Mouse (Mus musculus): ENCODE results near the gene Tprn.

Gene Tprn

DNA sequence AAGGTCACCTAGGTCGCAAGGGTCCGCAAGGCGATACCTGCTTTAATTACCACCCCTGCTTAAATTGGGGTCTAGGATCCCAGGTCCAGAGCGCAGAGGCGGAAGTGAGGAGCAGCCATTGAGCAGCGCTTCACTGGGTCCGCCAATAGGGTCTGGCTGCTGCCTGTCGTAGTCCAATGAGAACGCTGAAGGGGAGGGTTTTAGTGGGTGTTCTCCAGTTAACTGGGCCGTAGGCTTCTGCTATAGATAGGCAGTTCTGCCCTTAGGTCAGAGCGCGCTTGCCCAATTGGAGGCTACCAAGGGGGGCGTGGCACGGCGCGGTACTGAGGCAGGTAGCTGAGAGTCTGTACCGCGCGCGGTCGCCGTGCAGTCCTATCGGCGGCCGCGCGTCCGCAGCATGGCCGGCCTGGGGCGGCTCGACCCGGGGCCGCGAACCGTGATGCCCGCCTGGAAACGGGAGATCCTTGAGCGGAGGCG is at the start of gene Tprn:
Tprn (plus strand) TSS at position 328 of the 477 bp plus-strand sequence.
- DNase-seq: peak; percentile 90 to 94

DNA sequence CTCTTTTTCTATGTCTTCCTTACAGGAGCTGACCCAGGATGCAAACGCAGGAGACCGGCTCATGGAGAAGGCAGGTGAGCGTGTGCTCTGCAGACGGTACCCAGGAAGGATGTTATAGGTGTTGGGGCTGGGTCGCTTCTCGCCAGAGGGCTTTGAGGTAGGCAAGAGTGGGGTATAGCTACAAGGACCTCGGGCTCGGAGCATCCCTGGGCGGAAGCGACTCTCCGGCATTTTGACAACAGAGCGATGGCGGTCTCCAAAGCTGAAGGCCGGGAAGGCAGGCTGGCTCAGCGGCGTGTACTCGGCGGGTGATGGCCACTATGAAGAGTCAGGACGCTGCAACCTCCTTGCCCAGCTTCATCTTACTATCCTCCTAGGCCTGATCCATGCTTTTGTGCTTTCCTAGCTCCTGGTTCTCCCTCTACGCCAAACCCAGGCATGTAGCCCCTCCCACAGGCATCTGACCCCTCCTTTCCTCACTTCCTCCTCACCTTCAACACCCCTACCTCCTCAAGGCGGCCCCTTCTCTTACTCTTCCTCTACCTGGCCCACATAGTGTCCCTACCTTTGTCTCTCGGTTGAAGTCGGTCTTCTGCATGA is 49.1 kb upstream of the Tprn start:
- DNase-seq: no peak

DNA sequence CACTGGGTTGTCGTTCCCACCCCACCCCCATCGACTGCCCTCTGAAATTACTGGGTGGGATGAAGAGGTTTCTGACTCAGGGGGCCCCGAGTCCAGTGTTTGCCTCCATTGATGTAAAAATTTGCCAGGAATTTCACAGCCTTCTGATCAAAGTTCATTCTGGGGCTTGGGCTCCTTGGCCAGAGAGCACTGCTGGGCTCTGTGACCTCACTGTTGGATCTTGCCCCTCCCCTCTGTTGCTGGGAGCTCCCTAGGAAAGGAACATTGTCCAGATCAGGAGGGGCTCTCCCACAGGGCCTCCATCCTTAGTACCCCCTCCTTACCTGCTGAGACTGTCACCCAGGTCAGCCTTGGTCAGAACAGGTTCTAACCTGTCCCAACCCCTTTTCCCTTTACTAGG is 48.0 kb upstream of the Tprn start, which contains the start of gene Stpg3:
Stpg3 (minus strand) TSS at position 194 of the 400 bp plus-strand sequence.
- no peak for DNase-seq

DNA sequence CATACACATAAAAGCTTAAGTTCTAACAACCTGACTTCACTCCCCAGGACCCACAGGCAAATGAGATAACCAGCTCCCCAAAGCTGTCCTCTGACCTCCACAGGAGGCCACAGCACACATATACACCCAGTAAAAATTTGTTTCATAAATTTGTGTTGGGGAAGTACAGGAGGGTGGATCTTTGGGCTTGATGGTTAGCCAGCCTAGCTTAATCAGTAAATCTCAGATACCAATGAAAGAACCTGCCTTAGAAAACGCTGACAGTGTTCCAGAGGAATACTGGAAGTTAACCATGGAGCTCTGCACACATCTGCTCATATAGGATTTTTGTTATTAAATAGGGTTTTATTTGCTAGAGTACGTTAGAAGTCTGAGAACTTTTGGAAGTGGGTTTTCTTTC is 44.8 kb upstream of the Tprn start:
- DNase-seq: no peak

DNA sequence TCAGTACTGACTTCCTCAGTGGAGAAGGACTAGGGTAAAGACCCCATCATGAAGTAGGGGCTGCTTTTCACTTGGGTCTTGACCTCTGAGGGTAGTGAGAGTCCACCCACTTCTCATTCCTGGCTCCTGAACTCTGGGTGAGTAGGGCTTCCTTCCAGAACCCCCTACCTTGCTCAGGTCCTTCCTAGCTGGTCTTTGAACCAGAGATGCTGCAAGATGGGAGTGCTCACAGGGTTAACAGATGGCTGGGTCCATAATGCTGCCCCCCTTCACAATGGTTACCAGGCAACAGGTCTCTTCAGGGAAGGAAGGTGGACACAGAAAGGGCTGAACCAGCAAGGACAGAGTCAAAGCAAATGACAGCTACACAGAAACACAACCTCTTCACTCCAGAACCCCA is 44.0 kb upstream of the Tprn start, which contains the start of gene Fam166a:
Fam166a (plus strand) TSS at position 301 of the 400 bp plus-strand sequence.
- DNase-seq: no peak

DNA sequence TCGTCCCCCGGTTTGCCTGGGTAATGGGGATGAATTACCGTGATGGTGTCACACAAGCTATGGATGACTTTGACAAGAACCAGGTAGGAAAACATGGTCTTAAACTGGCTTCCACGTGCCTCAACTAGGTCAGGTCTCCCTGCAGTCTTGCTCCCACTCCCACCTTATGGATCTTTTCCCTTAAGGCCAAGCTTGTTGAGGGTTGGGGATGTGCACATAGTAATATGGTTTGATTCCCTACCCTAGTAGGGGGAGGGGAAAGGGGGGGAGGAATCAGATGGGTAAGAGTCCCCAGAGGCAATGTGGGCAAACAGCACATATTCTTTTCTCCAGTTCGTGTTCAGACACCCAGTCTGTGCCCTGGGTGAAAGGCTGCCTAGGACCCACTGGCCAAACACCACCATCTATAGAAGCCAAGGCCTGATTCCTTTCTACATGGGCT is 41.1 kb upstream of the Tprn start:
- no peak for DNase-seq

DNA sequence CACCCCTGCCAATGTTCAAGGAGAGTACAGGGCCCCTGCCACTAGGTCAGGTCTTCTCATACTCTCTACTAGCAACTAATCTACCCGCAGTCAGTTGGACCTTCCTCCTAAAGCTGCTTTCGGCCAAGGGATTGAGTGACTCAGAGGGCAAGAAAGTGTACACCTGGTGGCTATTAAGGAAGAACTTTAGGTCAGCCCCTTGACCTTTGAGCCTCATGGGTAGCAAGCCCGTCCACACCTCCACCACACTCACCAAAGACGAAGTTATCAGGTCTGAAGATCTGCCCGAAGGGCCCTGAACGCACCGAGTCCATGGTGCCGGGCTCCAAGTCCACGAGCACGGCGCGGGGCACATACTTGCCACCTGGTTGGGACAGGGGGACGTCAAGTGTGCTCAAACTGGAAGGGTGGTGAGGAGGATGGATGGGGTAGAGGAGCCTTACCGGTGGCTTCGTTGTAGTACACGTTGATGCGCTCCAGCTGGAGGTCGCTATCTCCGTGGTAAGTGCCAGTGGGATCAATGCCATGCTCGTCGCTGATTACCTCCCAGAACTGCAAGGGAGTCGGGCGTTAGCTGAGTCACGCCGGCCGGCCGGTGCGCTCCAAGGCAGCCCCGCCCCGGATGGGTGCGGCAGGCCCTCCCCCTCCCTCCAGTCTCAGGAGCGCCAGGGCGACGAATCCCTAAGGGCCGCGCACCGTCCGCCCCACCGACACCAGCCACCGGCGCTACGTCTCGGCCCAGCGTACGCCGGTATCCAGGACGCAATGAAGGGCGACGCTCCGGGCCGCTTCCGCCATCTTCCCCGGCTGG is 38.5 kb upstream of the Tprn start:
- DNase-seq: peak in 1 of 2 experiments; percentile 79

DNA sequence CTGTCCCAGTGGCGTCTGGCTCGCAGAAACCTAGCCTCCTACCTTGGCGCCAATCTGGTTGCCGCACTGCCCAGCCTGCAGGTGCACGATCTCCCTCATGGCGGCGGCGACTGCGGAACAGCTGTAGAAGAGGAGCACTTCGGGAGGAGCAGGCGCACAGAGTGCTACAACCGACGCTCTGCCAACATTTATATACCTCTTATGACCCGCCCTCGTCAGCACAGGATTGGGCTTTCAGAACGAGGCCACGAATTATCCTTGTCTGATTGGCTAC is 38.0 kb upstream of the Tprn start, which contains the start of gene Tubb4b:
Tubb4b (minus strand) TSS at position 211 of the 274 bp plus-strand sequence.
- no peak for DNase-seq

DNA sequence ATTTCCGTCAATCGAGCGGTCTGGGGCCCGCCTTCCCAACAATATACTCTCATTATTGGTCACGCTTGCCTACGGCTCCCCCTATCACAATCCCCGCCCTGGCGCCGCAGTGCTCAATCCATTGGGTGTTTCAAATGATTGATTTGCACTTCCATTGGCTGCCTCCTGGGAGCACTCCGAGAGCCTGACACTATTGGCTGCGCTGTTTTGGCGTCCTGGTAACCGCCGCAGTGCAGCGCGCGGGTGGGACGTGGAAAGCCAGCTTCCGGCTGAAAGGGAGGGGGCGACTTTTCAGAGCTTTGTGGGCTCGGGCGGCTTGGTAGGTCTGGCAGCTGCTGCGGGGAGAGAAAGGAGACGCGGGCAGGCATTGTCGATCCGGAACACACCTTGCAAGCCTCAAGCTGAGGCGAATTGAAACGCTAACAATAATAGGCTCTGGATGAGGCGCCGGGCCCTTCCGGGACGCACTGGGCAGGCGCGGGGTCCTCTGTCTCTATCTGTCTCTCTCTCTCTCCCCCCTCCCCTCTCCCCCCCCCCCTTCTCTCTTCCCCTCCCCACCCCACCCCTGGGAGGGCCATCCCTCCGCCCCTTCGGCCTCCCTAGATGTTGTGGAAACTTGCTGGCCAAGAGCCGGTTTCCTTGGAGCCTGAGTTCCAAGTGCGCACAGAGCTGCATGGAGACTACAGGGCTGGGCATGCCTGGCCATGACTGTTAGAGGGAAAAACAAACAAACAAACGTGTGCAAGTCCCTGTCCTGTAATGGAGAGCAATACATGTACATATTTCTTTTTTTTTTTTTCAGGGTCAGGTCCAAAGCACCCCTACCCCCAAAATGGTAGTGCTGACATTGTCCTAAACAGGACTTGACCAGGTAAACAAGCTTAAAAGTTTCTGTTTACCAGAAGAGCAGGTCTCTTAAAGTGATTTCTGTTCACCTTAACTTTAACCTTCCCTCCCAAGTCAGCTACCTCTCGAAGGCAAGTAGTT is 37.4 kb upstream of the Tprn start:
- peak; percentile 94 to 97 for DNase-seq

DNA sequence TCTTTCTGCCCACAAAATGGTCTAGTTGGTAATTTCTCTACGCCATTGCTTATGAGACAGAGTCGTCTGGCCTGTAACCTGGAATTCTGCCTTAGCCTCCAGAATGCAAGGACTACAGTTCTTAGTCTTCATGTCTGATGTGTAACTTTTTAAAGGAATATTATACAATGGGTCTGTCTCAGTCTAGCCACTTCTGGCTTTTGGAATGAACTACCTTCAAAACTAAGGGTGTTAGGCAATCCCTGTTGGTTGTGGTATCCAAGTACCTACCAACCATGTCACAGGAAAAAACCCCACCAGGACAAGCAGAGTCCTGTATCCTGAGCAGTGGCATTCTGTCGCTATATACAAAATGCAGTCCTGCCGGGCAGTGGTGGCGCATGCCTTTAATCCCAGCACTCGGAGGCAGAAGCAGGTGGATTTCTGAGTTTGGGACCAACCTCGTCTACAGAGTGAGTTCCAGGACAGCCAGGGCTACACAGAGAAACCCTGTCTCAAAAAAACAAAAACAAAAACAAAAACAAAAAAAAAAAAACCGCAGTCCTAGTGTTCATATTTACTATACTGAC is 36.5 kb upstream of the Tprn start:
- no peak for DNase-seq

DNA sequence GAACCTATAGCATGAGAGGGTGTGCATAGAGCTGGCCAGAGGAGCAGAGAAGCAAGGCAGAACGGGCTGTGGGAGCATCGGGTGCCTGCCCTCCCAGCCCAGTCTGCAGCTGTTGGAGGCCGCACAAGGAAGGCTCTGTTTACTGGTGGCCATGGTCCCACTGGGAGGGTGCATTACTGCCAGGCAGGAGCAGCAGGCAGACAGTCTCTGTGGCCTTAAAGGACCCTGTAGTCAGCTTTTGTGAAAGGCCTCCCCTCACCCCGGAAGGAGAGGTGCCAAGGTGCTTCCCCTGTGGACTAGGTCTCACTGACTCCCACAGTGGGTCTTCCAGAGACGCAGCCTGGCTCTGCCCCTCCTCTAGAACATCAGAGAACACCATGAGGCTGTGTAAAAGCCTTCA is 35.6 kb upstream of the Tprn start:
- no peak for DNase-seq

DNA sequence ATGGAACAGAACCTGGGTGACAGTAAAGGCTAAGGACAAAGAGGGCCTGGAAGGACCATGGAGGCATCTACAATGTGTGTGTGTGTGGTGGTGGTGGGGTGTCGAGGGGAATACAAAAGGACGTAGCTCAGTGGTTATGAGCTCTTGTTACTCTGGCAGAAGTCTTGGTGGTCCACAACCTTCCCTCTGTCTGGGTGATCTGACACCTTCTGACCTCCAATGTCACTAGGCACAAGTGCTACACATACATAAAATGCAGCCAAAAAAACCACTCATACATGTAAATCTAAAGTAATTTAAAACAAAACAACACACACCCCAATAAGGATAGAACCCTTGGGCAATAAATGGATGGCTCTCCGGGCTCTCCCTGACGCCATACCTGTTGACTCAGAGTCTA is 35.0 kb upstream of the Tprn start:
- DNase-seq: no peak

DNA sequence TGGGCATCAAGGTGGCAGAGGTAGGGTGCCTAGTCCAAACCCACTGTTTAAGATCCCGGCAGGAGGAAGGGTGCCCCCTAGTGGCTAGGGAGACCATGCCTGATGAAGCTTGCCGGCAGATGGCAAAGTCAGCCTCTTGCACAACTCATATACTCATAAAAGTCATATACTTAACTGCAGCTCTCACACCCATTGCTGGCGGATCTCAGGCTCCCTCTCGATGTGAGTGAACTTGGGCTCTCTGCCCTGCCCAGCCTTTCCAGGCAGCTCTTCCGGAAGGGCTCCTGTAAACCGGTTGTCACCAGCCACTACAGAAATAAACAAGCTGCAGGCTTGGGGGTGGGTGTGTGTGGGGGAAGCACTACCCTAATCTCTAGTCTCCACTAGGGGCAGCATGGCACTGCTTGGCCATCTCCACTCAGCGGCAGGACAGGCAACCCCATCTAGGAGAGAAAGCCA is 34.0 kb upstream of the Tprn start:
- DNase-seq: peak; percentile 91

DNA sequence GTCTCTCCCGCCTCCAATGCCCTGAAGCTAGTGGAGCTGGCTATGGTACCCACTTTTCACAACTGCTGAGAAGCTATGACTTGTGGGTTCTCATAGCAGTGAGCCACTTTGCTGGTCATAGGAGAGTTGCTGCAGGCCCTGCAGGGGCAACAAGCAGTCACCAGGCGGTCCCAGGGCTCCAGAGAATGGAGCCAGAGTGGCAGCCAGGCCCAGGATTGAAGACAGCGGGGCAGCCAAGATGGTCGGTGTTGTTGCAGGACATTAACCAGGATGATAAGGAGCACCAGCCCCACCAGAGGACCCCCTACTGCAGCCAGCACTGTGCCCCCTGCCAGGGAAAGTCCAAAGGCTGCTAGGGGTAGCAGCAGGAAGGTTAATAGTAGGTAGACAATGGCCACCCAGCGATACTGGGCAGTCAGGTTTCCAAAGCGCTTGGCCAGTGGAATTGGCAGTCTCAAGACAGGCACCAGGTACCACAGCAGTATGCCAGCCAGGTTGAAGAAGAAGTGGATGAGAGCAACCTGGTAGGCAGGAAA is 33.4 kb upstream of the Tprn start:
- DNase-seq: no peak

DNA sequence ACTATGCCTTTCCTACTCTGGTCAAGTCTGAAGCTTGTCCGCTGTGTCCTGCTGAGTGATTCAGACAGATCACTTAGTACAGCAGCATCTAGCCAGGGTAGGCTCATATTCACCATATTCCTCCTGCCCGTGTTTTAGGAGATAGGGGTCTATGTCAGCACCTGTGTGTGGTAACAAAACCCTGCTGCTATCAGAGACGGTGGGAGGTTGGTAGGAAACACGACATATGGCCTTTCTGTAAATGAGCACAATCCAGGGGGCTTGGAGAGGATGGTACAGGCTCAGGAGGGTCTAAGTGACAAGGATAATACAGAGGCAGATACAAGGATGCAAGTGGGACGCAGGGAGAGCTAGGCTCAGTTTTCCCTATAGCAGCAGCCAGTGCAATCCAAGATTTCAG is 32.8 kb upstream of the Tprn start:
- no peak for DNase-seq

DNA sequence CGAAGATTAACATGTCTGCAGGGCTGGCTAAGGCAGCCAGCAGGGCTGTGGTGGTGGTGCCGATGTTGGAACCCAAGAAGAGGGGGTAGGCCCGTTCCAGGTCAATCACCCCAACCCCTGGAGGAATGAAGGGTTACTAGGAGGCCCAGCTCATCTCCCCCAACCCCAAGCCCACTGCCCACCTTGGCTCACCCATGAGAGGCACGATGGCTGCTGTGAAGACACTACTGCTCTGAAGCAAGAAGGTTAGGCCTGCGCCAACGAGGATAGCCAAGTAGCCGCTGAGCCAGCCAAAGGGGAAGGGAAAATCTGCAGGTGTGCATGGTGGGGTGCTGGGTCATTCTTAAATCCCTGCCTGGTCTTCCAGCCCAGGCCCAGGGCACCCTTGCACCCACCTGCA is 31.8 kb upstream of the Tprn start:
- DNase-seq: no peak

DNA sequence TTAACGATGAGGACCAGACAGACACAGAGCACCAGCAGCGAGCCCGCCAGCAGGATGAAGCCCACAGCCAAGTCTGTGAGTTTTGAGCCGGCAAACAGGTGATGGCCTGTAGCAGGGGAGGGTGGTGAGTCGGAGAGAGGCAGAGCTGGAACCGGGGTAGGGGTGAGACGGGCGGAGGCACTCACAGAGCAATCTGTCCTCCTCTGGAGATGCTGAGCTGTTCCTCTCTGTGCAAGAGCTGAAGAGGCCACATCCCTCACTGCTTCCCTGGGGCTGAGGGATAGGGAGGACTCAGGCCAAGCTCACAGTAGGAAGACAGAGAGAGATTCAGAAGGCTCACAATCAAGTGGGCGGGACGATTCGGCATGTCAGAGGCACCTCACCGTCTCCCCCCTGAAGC is 31.4 kb upstream of the Tprn start:
- no peak for DNase-seq

DNA sequence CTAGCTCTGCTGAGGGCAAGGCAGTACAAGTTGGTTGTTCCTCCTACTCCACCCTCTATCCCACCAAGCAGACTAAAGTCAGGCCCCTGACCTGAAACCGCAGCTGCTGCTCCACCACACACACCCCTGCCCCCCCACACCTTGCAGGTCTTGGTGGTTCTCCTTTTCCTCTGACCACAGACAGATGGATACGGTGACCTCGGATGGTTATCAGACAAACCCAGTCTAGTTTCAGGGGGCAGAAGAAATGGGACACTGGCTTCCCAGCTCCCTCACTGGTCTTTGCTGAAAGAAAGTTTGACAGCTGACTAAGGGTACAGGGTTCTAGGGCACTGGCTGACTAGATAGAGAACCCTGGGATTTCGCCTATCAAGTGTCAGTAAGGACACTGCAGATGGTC is 29.0 kb upstream of the Tprn start:
- DNase-seq: peak; percentile 20 to 22

DNA sequence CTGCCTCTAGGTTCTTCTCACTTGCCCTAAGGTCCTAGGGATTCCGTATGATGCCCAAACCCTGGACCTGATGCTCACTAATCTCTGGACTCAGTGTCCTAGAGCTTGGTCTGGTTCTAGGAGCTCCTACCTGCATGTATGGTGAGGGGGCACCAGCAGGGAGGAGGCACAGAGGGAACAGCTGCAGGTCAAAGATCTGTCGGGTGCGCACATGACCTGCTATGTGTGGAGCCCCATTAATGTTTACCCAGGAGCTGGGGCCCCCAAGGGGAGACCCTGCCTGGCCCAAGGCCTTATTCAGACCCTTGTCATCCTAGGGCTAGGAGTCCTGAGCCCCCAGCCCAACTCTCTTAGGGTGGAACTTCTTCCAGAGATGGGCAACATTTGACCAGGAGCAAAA is 28.4 kb upstream of the Tprn start, which contains the start of gene Slc34a3:
Slc34a3 (minus strand) TSS at position 315 of the 400 bp plus-strand sequence.
- DNase-seq: no peak

DNA sequence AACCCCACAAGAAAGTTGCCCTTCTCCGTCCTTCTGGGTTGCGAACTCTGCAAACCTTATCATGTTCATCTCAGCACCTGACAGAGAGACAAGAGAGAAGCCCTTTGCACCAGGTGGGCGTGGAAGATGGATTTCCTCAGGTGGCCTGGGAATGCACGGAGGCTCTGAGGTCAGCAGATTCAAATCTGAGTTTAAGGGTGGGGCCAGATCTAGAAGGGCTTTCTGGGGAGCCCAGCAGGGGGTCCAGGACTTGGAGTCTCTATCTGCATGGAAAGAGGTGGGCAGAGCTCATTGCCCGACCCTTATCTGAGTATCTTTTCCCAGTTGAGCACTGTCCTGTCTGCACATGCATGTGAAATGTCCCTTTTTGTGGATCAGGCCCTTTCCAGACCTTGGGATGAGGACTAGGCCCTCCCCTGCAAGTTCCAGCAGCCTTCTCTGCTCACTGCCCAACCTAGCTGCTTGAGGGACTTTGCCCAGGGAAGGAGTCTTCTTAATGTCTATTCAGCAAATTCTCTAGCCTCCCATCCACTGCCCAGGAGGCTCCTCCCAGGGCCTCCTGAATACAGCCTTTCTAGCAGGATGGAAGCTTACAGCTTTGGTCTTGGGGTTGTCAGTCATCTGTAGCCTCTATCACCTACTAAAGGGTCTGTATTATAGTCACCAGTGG is 27.7 kb upstream of the Tprn start:
- DNase-seq: no peak

DNA sequence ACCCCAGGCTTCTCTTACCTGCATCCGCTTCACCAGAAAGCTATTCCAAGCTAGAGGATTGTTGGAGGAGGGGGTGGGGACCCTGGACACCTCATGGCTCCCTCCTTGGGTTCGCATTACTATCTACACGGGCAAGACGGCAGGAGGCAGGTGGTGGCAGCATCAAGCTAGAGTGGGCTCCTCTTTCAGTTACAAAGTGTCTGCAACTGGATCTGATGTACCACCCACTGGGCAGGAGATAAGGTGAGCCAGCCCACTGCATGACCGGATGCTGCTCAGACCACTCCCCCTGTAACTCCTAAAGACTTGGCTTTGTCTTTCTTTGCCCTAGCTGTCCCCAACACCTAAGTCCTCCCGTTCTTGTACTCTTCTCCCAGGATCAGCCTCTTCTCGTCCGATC is 25.8 kb upstream of the Tprn start, which contains the start of gene Rnf224:
Rnf224 (minus strand) TSS at position 174 of the 400 bp plus-strand sequence.
- DNase-seq: no peak

DNA sequence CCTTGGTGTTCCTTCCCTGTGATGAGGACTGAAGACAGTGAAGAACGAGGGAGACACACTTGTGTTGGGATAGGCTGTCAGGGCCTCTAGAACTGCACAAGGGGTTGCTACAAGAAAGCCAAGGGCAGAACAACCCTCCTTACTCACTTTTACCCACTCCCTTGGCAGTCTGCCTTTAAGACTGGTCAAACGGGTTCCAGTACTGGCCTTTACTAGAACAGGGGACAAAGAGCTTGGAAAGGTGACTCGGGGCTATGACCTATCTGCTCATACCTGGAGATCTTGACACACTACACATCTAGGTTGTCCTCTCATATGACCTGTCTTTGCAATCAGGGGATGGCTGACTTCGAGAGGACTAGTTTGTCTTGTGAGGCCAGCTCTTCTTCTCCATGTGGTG is 24.9 kb upstream of the Tprn start:
- no peak for DNase-seq

All from B cell, adult 2 months (primary cell).